Mouse (Mus musculus) thymus, adult 2 months (tissue): ENCODE results near the gene Cyb561a3.

Source experiments
- CTCF ChIP-seq: fragments of 200-500 bp; IDR thresholded peaks from 2 replicates; pipeline ENCODE4 v1.5.1; 2012; ENCODE audit warnings: mild to moderate bottlenecking, control low read depth, low read length, moderate library complexity, borderline replicate concordance; ENCODE audit not compliant: control insufficient read depth, poor library complexity, insufficient read depth; ENCODE audit errors: extremely low read depth
- POLR2A ChIP-seq: fragments of 200-500 bp; IDR thresholded peaks from 2 replicates; pipeline ENCODE4 v1.6.1; 2012; ENCODE audit warnings: mild to moderate bottlenecking, low read length, control low read depth, moderate library complexity; ENCODE audit not compliant: control insufficient read depth, poor library complexity, insufficient read depth; ENCODE audit errors: extremely low read depth

GRCm38 (mm10) chr19:10530082-10530481 is 46.9 kb upstream of the Cyb561a3 start:
- TF ChIP-seq CTCF (no peak), POLR2A (no peak)
